Mouse (Mus musculus) CH12.LX (cell line): ENCODE data around the gene Kif5c.

Experiments
- CHD2 ChIP-seq: IDR thresholded peaks from 2 replicates; pipeline ENCODE4 v1.6.1; 2011; ENCODE audit warnings: low read length, improper control_type of control experiment
- CTCF ChIP-seq, 2 experiments: IDR thresholded peaks in 1 of 2; conservative IDR thresholded peaks in 1 of 2; 2 replicates each; pipeline ENCODE4 v1.5.1; 2011 to 2012; ENCODE audit warnings: low read depth in 2 of 2, low read length in 2 of 2, improper control_type of control experiment in 1 of 2, inconsistent platforms in 1 of 2, mild to moderate bottlenecking in 1 of 2, moderate library complexity in 1 of 2
- ELF1 ChIP-seq: IDR thresholded peaks from 2 replicates; pipeline ENCODE4 v1.6.1; 2014; ENCODE audit warnings: low read depth, mild to moderate bottlenecking, inconsistent platforms, low read length, improper control_type of control experiment
- EP300 ChIP-seq: IDR thresholded peaks from 2 replicates; pipeline ENCODE4 v1.6.1; 2011; ENCODE audit warnings: low read length, improper control_type of control experiment
- GABPA ChIP-seq: IDR thresholded peaks from 2 replicates; pipeline ENCODE4 v1.6.1; 2012; ENCODE audit warnings: low read depth, low read length, improper control_type of control experiment, inconsistent platforms; ENCODE audit not compliant: insufficient replicate concordance
- POLR2A ChIP-seq: IDR thresholded peaks from 2 replicates; pipeline ENCODE4 v1.6.1; 2011; ENCODE audit warnings: low read depth, mild to moderate bottlenecking, improper control_type of control experiment, low read length
- POLR2AphosphoS2 ChIP-seq: IDR thresholded peaks from 2 replicates; pipeline ENCODE4 v1.6.1; 2011; ENCODE audit warnings: low read depth, low read length, improper control_type of control experiment
- SMC3 ChIP-seq: IDR thresholded peaks from 2 replicates; pipeline ENCODE4 v1.6.1; 2011; ENCODE audit warnings: low read depth, low read length, improper control_type of control experiment
- TCF12 ChIP-seq: IDR thresholded peaks from 2 replicates; pipeline ENCODE4 v1.6.1; 2014; ENCODE audit warnings: low read depth, mild to moderate bottlenecking, inconsistent platforms, low read length, improper control_type of control experiment
- USF1 ChIP-seq: IDR thresholded peaks from 2 replicates; pipeline ENCODE4 v1.6.1; 2014; ENCODE audit warnings: low read depth, mild to moderate bottlenecking, inconsistent platforms, low read length, improper control_type of control experiment
- ZNF384 ChIP-seq: IDR thresholded peaks from 2 replicates; pipeline ENCODE4 v1.6.1; 2012; ENCODE audit warnings: low read depth, low read length, improper control_type of control experiment, inconsistent platforms

- TF ChIP-seq POLR2A: no peak
- TF ChIP-seq ZNF384: no peak
- no peak for TF ChIP-seq POLR2AphosphoS2
- TF ChIP-seq EP300: no peak
- TF ChIP-seq CTCF (conservative IDR thresholded peaks at IDR 0.05 in 1 of 2, IDR thresholded peaks at IDR 0.05 in 1 of 2; ENCODE audit: low read depth in 2 of 2, low read length in 2 of 2): no peak
- no peak for TF ChIP-seq CHD2
- TF ChIP-seq SMC3: no peak
- TF ChIP-seq GABPA: no peak
- TF ChIP-seq ELF1: no peak
- no peak for TF ChIP-seq USF1
- TF ChIP-seq TCF12: no peak
These were observed 823 bp downstream of the Kif5c start for GRCm38 (mm10) chr2:49619719-49620522.
